Mouse (Mus musculus): ENCODE measurements around the gene B3gnt6. TPM values are rescaled to one million over a fixed set of nuclear protein-coding genes. Genes with fewer than 3 reads are reported as not detected.

Gene B3gnt6
- 0.40 and 0.61 TPM in 2 replicates for polyA plus RNA-seq (2012; rRNA removed)

GRCm38 (mm10) chr7:98199381-98199780 lies at the start of gene B3gnt6:
TSS of gene B3gnt6 (minus strand) at chr7:98199481.
- H3K27ac ChIP-seq (ENCODE audit: insufficient read depth, low read length): no peak within 1 kb of the TSS
- no peak within 1 kb of the TSS for H3K4me3 ChIP-seq (ENCODE audit: insufficient read depth, low read length)
- TF ChIP-seq CTCF (IDR thresholded peaks at IDR 0.05; ENCODE audit: extremely low read depth, insufficient read depth, low read length) (no peak), POLR2A (IDR thresholded peaks at IDR 0.05; ENCODE audit: extremely low read depth, insufficient read depth, low read length) (no peak)
- H3K4me1 ChIP-seq (ENCODE audit: control insufficient read depth, insufficient read depth, low read length): no peaks in the 10 kb centered on the region; the same call in 1 of the 2 replicates

GRCm38 (mm10) chr7:98236686-98237359 lies 37.5 kb upstream of the B3gnt6 start:
- H3K27ac ChIP-seq (ENCODE audit: insufficient read depth, low read length): no peak overlapping the region
- TF ChIP-seq POLR2A (IDR thresholded peaks at IDR 0.05; ENCODE audit: extremely low read depth, insufficient read depth, low read length) (no peak), CTCF (IDR thresholded peaks at IDR 0.05; ENCODE audit: extremely low read depth, insufficient read depth, low read length) (no peak)
- no peak overlapping the region for H3K4me3 ChIP-seq (ENCODE audit: insufficient read depth, low read length)
- H3K4me1 ChIP-seq (ENCODE audit: control insufficient read depth, insufficient read depth, low read length): no peaks in the 10 kb centered on the region

- Histone ChIP-seq H3K27ac (ENCODE audit: insufficient read depth, low read length) (no peak overlapping the region), H3K4me1 (ENCODE audit: control insufficient read depth, insufficient read depth, low read length) (no peaks in the 10 kb centered on the region)
- TF ChIP-seq CTCF (IDR thresholded peaks at IDR 0.05; ENCODE audit: extremely low read depth, insufficient read depth, low read length) (no peak), POLR2A (IDR thresholded peaks at IDR 0.05; ENCODE audit: extremely low read depth, insufficient read depth, low read length) (no peak)
These were observed 24.5 kb upstream of the B3gnt6 start for GRCm38 (mm10) chr7:98223796-98224195.

GRCm38 (mm10) chr7:98216713-98217112 lies 17.4 kb upstream of the B3gnt6 start:
- H3K4me3 ChIP-seq (ENCODE audit: insufficient read depth, low read length): no peak overlapping the region
- no peak overlapping the region for H3K27ac ChIP-seq (ENCODE audit: insufficient read depth, low read length)
- H3K4me1 ChIP-seq (ENCODE audit: control insufficient read depth, insufficient read depth, low read length): no peaks in the 10 kb centered on the region
- no peak for TF ChIP-seq POLR2A (IDR thresholded peaks at IDR 0.05; ENCODE audit: extremely low read depth, insufficient read depth, low read length)
- TF ChIP-seq CTCF (IDR thresholded peaks at IDR 0.05; ENCODE audit: extremely low read depth, insufficient read depth, low read length): no peak

More at GRCm38 (mm10) chr7:98223796-98224195, 24.5 kb upstream of the B3gnt6 start:
- no peak overlapping the region for H3K4me3 ChIP-seq (ENCODE audit: insufficient read depth, low read length)

- H3K4me3 ChIP-seq (ENCODE audit: insufficient read depth, low read length): no peak overlapping the region
- no peak overlapping the region for H3K27ac ChIP-seq (ENCODE audit: insufficient read depth, low read length)
- no peaks in the 10 kb centered on the region for H3K4me1 ChIP-seq (ENCODE audit: control insufficient read depth, insufficient read depth, low read length)
- TF ChIP-seq CTCF (IDR thresholded peaks at IDR 0.05; ENCODE audit: extremely low read depth, insufficient read depth, low read length): no peak
- no peak for TF ChIP-seq POLR2A (IDR thresholded peaks at IDR 0.05; ENCODE audit: extremely low read depth, insufficient read depth, low read length)
These were observed 3.7 kb upstream of the B3gnt6 start for GRCm38 (mm10) chr7:98202946-98203345.

- TF ChIP-seq CTCF (IDR thresholded peaks at IDR 0.05; ENCODE audit: extremely low read depth, insufficient read depth, low read length): no peak
- no peak for TF ChIP-seq POLR2A (IDR thresholded peaks at IDR 0.05; ENCODE audit: extremely low read depth, insufficient read depth, low read length)
These were observed 2.3 kb upstream of the B3gnt6 start for GRCm38 (mm10) chr7:98201493-98202028.

GRCm38 (mm10) chr7:98200396-98200795 lies 1.1 kb upstream of the B3gnt6 start:
- Histone ChIP-seq H3K4me3 (ENCODE audit: insufficient read depth, low read length) (no peak overlapping the region), H3K27ac (ENCODE audit: insufficient read depth, low read length) (no peak overlapping the region), H3K4me1 (ENCODE audit: control insufficient read depth, insufficient read depth, low read length) (no peaks in the 10 kb centered on the region; the same call in 1 of the 2 replicates)
- TF ChIP-seq POLR2A (IDR thresholded peaks at IDR 0.05; ENCODE audit: extremely low read depth, insufficient read depth, low read length) (no peak), CTCF (IDR thresholded peaks at IDR 0.05; ENCODE audit: extremely low read depth, insufficient read depth, low read length) (no peak)

More at GRCm38 (mm10) chr7:98201493-98202028, 2.3 kb upstream of the B3gnt6 start:
- Histone ChIP-seq H3K4me3 (ENCODE audit: insufficient read depth, low read length) (no peak overlapping the region), H3K4me1 (ENCODE audit: control insufficient read depth, insufficient read depth, low read length) (no peaks in the 10 kb centered on the region; the same call in 1 of the 2 replicates), H3K27ac (ENCODE audit: insufficient read depth, low read length) (no peak overlapping the region)

GRCm38 (mm10) chr7:98195151-98195801 lies 4.0 kb downstream of the B3gnt6 start:
- Histone ChIP-seq H3K27ac (ENCODE audit: insufficient read depth, low read length) (no peak overlapping the region), H3K4me3 (ENCODE audit: insufficient read depth, low read length) (no peak overlapping the region), H3K4me1 (ENCODE audit: control insufficient read depth, insufficient read depth, low read length) (no peaks in the 10 kb centered on the region; the same call in 1 of the 2 replicates)
- TF ChIP-seq POLR2A (IDR thresholded peaks at IDR 0.05; ENCODE audit: extremely low read depth, insufficient read depth, low read length) (no peak), CTCF (IDR thresholded peaks at IDR 0.05; ENCODE audit: extremely low read depth, insufficient read depth, low read length) (no peak)

GRCm38 (mm10) chr7:98194026-98194792 lies 5.1 kb downstream of the B3gnt6 start:
- no peak overlapping the region for H3K27ac ChIP-seq (ENCODE audit: insufficient read depth, low read length)
- peak overlapping the region; percentile 9 for H3K4me3 ChIP-seq (ENCODE audit: insufficient read depth, low read length)
- TF ChIP-seq POLR2A (IDR thresholded peaks at IDR 0.05; ENCODE audit: extremely low read depth, insufficient read depth, low read length) (no peak), CTCF (IDR thresholded peaks at IDR 0.05; ENCODE audit: extremely low read depth, insufficient read depth, low read length) (no peak)
- H3K4me1 ChIP-seq (ENCODE audit: control insufficient read depth, insufficient read depth, low read length): no peaks in the 10 kb centered on the region; the same call in 1 of the 2 replicates
